Mouse (Mus musculus) midbrain, embryonic 13.5 days (tissue): ENCODE results near the gene Mepce. TPM values are rescaled to one million over a fixed set of nuclear protein-coding genes. Genes with fewer than 3 reads are reported as not detected.

ENCODE experiments used
- ATAC-seq: fragments of 200-750 bp; cut with Nextera tagmentation; 2 replicates; pipeline ENCODE4 v1.8.0; 2017; ENCODE audit warnings: mild to moderate bottlenecking, moderate TSS enrichment, moderate library complexity
- H3K27ac ChIP-seq: fragments of 300-500 bp; sonication (generic); 2 replicates; pipeline ENCODE4 v1.5.1; 2015; ENCODE audit warnings: inconsistent platforms, mild to moderate bottlenecking, moderate library complexity
- H3K27me3 ChIP-seq: fragments of 300-500 bp; sonication (generic); 2 replicates; pipeline ENCODE4 v1.6.1; 2015; ENCODE audit warnings: mild to moderate bottlenecking, inconsistent platforms
- H3K36me3 ChIP-seq: fragments of 300-500 bp; sonication (generic); 2 replicates; pipeline ENCODE4 v1.6.1; 2015; ENCODE audit warnings: mild to moderate bottlenecking, inconsistent platforms
- H3K4me1 ChIP-seq: fragments of 300-500 bp; sonication (generic); replicated peaks from 2 replicates; pipeline ENCODE4 v1.6.1; 2015; ENCODE audit warnings: inconsistent platforms
- H3K4me2 ChIP-seq: fragments of 300-500 bp; sonication (generic); replicated peaks from 2 replicates; pipeline ENCODE4 v1.6.1; 2015; ENCODE audit warnings: moderate library complexity, mild to moderate bottlenecking, inconsistent platforms
- H3K4me3 ChIP-seq: fragments of 300-500 bp; sonication (generic); replicated peaks from 2 replicates; pipeline ENCODE4 v1.5.1; 2015; ENCODE audit warnings: mild to moderate bottlenecking, inconsistent platforms
- H3K9ac ChIP-seq: fragments of 300-500 bp; sonication (generic); replicated peaks from 2 replicates; pipeline ENCODE4 v1.6.1; 2015; ENCODE audit warnings: mild to moderate bottlenecking, inconsistent platforms
- H3K9me3 ChIP-seq: fragments of 300-500 bp; sonication (generic); 2 replicates; pipeline ENCODE4 v1.6.1; 2016; ENCODE audit warnings: mild to moderate bottlenecking, inconsistent platforms
- WGBS: fragments of 180-500 bp; shearing (Covaris S2); methylation state at CpG from one replicate; pipeline ENCODE4 v1.1.7; 2015; 5-methylcytosine and 5-hydroxymethylcytosine counted together
- polyA plus RNA-seq: library from polyadenylated mRNA; unstranded; fragments of >200 nt; fragmentation: Nextera tagmentation; extraction: Ambion mirVana; gene quantifications from 2 replicates; pipeline ENCODE4 v1.2.1, GENCODE M21; 2015

The Mepce gene
- polyA plus RNA-seq, 1 experiment from 2014 or later, result 11.0 TPM

DNA sequence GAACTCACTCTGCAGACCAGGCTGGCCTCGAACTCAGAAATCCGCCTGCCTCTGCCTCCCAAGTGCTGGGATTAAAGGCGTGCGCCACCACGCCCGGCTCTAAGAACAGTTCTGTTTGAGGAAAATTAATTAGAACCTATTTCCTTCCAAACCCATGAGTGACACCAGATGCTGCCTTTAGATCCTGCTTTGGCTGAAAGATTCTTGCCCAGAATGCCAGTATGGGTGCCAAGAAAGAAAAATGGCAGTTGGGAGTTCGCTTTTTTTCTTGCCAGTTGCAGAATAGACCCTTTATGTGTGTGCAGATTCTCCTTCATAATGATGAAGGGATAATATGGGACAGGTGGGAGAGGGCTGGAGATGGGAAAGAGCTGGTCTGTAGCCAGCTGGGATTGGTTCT is 43.3 kb downstream of the Mepce start:
- Histone ChIP-seq H3K4me3 (no peak overlapping the region), H3K27me3 (no peaks in the 10 kb centered on the region), H3K4me2 (no peak overlapping the region; the same call in 1 of the 2 replicates), H3K36me3 (no peaks in the 10 kb centered on the region), H3K27ac (no peak overlapping the region), H3K9ac (no peak overlapping the region), H3K4me1 (peaks cover 61% of the 10 kb centered on the region), H3K9me3 (no peaks in the 10 kb centered on the region)
- WGBS, result 95% methylated on average over 7 of the region's 7 CpGs
- no peak for ATAC-seq

GRCm38 (mm10) chr5:137742836-137743235 is 44.6 kb downstream of the Mepce start:
- H3K4me2 ChIP-seq, result no peak overlapping the region
- H3K27ac ChIP-seq, result no peak overlapping the region
- H3K9ac ChIP-seq, result no peak overlapping the region
- peaks cover 5% of the 10 kb centered on the region for H3K36me3 ChIP-seq
- 94% methylated on average over 6 of the region's 6 CpGs for WGBS
- peaks cover 61% of the 10 kb centered on the region for H3K4me1 ChIP-seq
- no peaks in the 10 kb centered on the region for H3K9me3 ChIP-seq
- H3K27me3 ChIP-seq, result no peaks in the 10 kb centered on the region
- no peak overlapping the region for H3K4me3 ChIP-seq
- no peak for ATAC-seq

GRCm38 (mm10) chr5:137742048-137742447 is 45.4 kb downstream of the Mepce start:
- H3K4me3 ChIP-seq, result peak overlapping the region; percentile 78
- H3K9me3 ChIP-seq, result no peaks in the 10 kb centered on the region
- H3K4me1 ChIP-seq, result peaks cover 60% of the 10 kb centered on the region
- H3K9ac ChIP-seq, result no peak overlapping the region
- no peaks in the 10 kb centered on the region for H3K27me3 ChIP-seq
- H3K4me2 ChIP-seq, result peak overlapping the region; percentile 95
- H3K27ac ChIP-seq, result no peak overlapping the region
- H3K36me3 ChIP-seq, result peaks cover 11% of the 10 kb centered on the region
- WGBS, result 75% methylated on average over 10 of the region's 10 CpGs
- no peak for ATAC-seq

DNA sequence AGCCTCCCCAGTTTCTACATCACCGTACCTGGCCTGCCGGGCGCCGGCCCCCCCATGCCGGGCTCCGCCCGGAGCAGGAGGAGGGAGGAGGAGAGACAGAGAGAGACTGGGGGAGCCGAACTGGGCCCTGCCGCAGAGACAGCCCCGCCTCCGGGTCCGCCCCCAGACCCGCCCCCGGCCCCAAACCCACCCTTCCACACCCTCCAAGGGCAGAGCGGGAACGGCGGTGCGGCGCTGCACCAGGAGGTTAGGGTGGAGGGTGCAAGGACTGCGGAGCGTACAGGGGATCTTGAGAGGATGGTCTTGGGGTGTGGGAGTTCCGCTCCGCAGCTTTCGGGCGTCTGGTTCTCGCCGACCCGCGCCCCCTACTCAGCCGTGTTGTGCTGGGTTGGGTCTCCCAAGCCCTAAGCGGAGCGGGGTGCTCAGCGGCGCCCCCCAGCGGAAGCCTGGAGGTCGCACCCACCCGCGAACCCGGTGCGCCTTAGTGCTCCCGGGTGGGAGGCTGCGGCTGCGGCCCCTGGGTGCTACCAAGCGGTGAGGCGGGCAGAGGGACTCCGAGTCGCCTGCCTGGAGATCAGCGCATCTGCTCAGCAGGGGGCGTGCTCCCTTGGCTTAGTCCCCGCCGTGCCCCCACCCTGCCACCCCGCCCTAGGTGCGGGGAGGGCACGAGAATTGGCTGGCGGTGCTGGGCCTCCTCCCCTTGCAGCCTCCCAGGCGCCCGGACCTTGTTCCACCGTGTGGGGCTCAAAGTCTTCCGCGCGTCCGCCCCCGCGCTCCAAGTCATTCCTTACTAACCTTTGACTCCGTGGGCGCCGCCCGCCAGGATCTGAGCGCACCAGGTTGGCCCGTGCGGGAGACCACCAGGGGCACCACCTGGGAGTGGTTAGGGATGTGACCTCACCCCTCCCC is 46.2 kb downstream of the Mepce start, which contains the start of gene Nyap1:
Gene Nyap1, minus strand, starts transcription at position 585 of the 909 bp plus-strand sequence.
- no peaks in the 10 kb centered on the region for H3K27me3 ChIP-seq
- H3K4me3 ChIP-seq, result peak within 1 kb of the TSS; percentile 78
- ATAC-seq, result peak; percentile 82
- peaks cover 56% of the 10 kb centered on the region for H3K4me1 ChIP-seq
- H3K36me3 ChIP-seq, result peaks cover 18% of the 10 kb centered on the region
- H3K9me3 ChIP-seq, result no peaks in the 10 kb centered on the region
- H3K4me2 ChIP-seq, result peak within 1 kb of the TSS; percentile 95
- peak within 1 kb of the TSS; percentile 83 for H3K27ac ChIP-seq
- WGBS, result under 1% methylated on average over 68 of the region's 71 CpGs
- H3K9ac ChIP-seq, result peak within 1 kb of the TSS; percentile 92

- Histone ChIP-seq H3K36me3 (peaks cover 26% of the 10 kb centered on the region), H3K27me3 (no peaks in the 10 kb centered on the region), H3K9me3 (no peaks in the 10 kb centered on the region), H3K4me3 (peak overlapping the region; percentile 78), H3K27ac (peak overlapping the region; percentile 83), H3K4me2 (peak overlapping the region; percentile 95), H3K4me1 (peaks cover 61% of the 10 kb centered on the region), H3K9ac (peak overlapping the region; percentile 92)
- 5% methylated on average over 11 of the region's 11 CpGs for WGBS
- ATAC-seq, result peak; percentile 25
Observed at GRCm38 (mm10) chr5:137740506-137740905, 46.9 kb downstream of the Mepce start.

- Histone ChIP-seq H3K27ac (peak overlapping the region; percentile 83), H3K4me2 (peak overlapping the region; percentile 95), H3K4me3 (peak overlapping the region; percentile 78), H3K27me3 (no peaks in the 10 kb centered on the region), H3K9ac (peak overlapping the region; percentile 92), H3K36me3 (peaks cover 35% of the 10 kb centered on the region), H3K4me1 (peaks cover 62% of the 10 kb centered on the region), H3K9me3 (no peaks in the 10 kb centered on the region)
- no peak for ATAC-seq
- WGBS, result 18% methylated on average over 9 of the region's 9 CpGs
Observed at GRCm38 (mm10) chr5:137739471-137739870, 48.0 kb downstream of the Mepce start.

GRCm38 (mm10) chr5:137738516-137738915 is 48.9 kb downstream of the Mepce start:
- no peak for ATAC-seq
- H3K27me3 ChIP-seq, result no peaks in the 10 kb centered on the region
- peaks cover 70% of the 10 kb centered on the region for H3K4me1 ChIP-seq
- peak overlapping the region; percentile 78 for H3K4me3 ChIP-seq
- WGBS, result 23% methylated on average over 5 of the region's 5 CpGs
- peaks cover 35% of the 10 kb centered on the region for H3K36me3 ChIP-seq
- H3K27ac ChIP-seq, result peak overlapping the region; percentile 83
- no peaks in the 10 kb centered on the region for H3K9me3 ChIP-seq
- H3K9ac ChIP-seq, result peak overlapping the region; percentile 92
- H3K4me2 ChIP-seq, result peak overlapping the region; percentile 95

GRCm38 (mm10) chr5:137737400-137737940 is 50.0 kb downstream of the Mepce start:
- H3K4me1 ChIP-seq, result peaks cover 79% of the 10 kb centered on the region
- no peak for ATAC-seq
- no peaks in the 10 kb centered on the region for H3K27me3 ChIP-seq
- peak overlapping the region; percentile 78; the same call in 1 of the 2 replicates for H3K4me3 ChIP-seq
- 88% methylated on average over 6 of the region's 6 CpGs for WGBS
- H3K36me3 ChIP-seq, result peaks cover 44% of the 10 kb centered on the region
- peak overlapping the region; percentile 83 for H3K27ac ChIP-seq
- peak overlapping the region; percentile 95 for H3K4me2 ChIP-seq
- no peaks in the 10 kb centered on the region for H3K9me3 ChIP-seq
- peak overlapping the region; percentile 92 for H3K9ac ChIP-seq

- H3K36me3 ChIP-seq, result peaks cover 70% of the 10 kb centered on the region
Observed at GRCm38 (mm10) chr5:137734289-137735061, 53.0 kb downstream of the Mepce start.

GRCm38 (mm10) chr5:137733638-137734288 is 53.7 kb downstream of the Mepce start:
- H3K4me1 ChIP-seq, result peaks cover 70% of the 10 kb centered on the region
- peak overlapping the region; percentile 32 for H3K4me3 ChIP-seq
- peak overlapping the region; percentile 64 for H3K9ac ChIP-seq
- no peaks in the 10 kb centered on the region for H3K9me3 ChIP-seq
- H3K27ac ChIP-seq, result peak overlapping the region; percentile 99
- H3K27me3 ChIP-seq, result no peaks in the 10 kb centered on the region
- H3K36me3 ChIP-seq, result peaks cover 76% of the 10 kb centered on the region
- peak; percentile 77 for ATAC-seq
- H3K4me2 ChIP-seq, result peak overlapping the region; percentile 59
- 18% methylated on average over 12 of the region's 12 CpGs for WGBS

More at GRCm38 (mm10) chr5:137734289-137735061, 53.0 kb downstream of the Mepce start:
- Histone ChIP-seq H3K27ac (peak overlapping the region; percentile 99), H3K4me1 (peaks cover 77% of the 10 kb centered on the region), H3K4me3 (peak overlapping the region; percentile 32), H3K9me3 (no peaks in the 10 kb centered on the region), H3K27me3 (no peaks in the 10 kb centered on the region), H3K9ac (peak overlapping the region; percentile 64), H3K4me2 (peak overlapping the region; percentile 59)
- ATAC-seq, result peak; percentile 97
- WGBS, result 33% methylated on average over 6 of the region's 6 CpGs
